Mouse (Mus musculus) Muller cell, postnatal 12 days (primary cell): ENCODE data around the gene Noxa1.
A peak's percentile ranks its signal among the peaks of the same experiment; 100 is the strongest.

Experiments
- DNase-seq: peaks from one replicate; pipeline ENCODE4 v3.0.0-alpha.2; 2015; ENCODE audit errors: inconsistent ontology term

The Noxa1 gene

DNA sequence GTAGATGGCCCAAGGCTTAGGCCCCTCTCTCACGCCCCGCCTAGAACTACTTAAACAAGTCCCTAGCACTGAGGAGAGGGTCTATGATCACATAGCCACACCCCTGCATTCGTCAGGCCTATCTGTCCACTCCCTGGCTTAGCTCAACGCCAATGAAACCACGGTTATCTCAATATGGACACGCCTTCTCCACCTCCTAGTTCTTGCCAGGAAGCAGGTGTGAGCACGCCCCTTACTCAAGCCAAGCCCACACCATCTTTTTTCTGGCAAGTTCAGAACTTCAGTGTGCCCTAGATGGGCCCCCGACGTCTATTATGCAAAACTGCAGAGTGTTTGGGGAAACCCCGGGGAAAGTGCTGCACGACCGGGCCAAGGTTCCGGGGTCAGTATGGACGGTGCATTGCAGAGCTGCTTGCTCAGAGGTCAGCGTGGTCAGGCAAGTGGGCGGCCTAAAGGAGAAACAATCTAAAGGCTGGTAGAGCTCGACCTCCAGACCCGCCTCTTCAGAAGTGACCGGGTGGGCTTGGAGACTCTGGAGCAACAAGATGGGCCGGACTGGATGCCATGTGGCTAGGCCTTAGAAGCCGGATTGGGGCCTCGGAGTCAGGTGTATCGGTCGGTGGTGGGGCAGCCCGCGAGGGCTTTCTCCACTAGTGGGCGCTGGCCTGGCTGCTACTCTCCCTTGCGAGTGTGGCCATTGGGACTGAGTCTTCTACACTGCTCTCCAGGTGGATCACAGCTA lies at the start of gene Noxa1:
TSS of gene Noxa1 (minus strand) at position 41 of the 742 bp plus-strand sequence.
- no peak for DNase-seq

DNA sequence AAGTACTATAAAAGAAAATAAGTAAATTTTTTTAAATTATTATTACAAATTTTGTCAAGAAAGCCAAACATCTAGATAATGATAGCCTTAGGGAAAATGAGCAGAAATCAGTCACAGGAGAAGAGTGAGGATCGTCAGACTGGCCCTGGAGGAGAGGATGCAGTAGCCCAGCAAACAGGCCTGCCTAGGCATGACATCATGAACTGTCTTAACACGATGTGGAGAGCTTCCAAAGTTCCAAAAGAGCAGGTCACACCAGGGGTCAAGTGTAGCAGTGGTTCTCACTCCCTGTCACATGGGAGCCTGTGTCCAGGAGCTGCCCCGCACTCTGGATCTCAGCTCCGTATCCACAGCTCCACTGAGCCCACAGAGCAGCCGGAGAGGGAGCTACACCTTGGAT lies 47.0 kb upstream of the Noxa1 start:
- no peak for DNase-seq

DNA sequence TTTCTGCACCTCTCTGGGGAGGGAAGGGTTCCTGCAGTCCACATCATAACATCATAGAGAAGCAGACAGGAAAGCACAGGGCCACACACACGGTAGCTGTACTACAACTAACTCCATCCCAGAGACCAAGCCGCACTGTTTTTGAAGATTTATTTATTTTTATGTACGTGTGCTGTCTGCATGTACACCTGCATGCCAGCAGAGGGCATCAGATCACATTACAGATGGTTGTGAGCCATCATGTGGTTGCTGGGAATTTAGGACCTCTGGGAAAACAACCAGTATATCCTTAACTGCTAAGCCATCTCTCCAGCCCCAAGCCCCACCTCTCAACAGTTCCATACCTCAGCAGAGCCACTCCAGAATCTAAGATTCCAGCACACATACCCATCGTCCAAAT lies 46.2 kb upstream of the Noxa1 start:
- no peak for DNase-seq

DNA sequence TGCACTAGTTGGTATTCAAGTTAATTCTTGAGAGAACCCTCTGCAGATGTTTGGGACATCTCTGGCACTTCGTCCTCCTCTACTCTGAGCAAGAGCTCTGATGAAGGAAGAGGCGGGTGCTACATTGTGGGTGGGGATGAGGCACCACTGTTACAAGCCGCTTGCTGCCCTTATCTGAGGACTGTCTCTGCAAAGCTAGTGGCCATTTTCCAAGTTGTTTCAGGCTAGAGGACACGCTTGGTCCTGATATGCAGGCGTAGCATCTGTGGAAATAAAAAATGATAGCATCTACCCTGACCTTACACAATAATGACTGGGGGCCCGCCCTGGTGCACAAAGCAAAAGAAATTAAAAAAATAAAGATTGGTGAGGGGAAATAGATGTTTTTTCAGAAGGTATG lies 42.9 kb upstream of the Noxa1 start:
- no peak for DNase-seq

DNA sequence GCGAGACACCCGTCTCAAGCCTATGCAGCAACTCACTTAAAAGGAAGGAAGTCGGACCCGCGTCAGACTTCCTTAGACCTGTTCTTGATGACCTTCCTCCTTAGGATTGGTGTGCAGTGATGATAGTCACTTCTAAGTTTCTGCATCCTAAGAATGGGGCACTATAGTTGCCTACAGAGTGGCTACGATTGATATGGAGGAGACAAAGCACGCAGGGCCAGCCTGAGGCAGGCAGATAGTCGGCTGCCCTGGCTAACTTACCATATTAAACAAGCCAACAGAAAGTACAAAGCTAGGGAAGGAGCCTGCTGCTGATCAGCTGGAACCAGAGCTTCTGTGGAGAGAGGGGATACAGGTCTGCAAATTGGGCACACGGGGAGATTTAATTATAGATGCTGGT lies 36.7 kb upstream of the Noxa1 start:
- no peak for DNase-seq

DNA sequence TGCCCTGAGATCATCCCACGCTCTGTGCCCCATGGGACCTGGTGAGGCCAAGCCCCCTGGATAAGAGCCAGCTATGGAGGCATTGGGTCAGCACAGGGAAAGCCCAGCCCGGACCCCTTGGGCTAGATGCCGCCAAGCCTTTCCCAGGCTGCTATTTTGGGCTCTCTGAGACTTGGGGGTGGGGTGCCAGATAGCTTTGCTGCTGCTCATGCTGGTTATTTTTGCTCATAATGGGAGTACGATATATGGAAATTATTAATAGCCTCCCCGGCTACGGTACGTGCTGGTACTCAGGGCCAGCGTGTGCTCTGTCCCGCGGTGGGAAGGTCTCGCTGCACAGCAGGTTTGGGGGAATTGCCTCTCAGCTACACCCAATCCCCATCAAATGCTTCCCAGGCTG lies 33.1 kb upstream of the Noxa1 start:
- DNase-seq = peak; percentile 37

DNA sequence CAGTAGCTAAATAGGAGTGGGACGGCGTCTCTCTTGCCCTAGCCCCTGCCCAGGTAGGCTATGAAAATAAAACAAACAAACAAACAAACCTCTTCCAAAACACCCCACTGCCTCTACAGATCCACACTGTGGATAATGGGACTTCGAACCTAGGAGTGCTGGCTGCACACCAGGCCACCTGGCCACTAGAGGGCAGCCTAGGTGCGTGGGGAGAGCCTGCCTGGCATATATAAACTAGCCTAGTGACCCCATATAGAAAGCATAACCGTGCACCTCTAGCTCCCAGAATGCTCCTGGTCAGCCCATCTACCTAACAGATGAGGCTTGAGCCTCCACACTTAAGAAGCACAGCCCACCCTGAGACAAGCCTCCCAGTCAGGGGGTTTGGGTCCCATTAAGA lies 32.3 kb upstream of the Noxa1 start:
- peak; percentile 36 for DNase-seq

DNA sequence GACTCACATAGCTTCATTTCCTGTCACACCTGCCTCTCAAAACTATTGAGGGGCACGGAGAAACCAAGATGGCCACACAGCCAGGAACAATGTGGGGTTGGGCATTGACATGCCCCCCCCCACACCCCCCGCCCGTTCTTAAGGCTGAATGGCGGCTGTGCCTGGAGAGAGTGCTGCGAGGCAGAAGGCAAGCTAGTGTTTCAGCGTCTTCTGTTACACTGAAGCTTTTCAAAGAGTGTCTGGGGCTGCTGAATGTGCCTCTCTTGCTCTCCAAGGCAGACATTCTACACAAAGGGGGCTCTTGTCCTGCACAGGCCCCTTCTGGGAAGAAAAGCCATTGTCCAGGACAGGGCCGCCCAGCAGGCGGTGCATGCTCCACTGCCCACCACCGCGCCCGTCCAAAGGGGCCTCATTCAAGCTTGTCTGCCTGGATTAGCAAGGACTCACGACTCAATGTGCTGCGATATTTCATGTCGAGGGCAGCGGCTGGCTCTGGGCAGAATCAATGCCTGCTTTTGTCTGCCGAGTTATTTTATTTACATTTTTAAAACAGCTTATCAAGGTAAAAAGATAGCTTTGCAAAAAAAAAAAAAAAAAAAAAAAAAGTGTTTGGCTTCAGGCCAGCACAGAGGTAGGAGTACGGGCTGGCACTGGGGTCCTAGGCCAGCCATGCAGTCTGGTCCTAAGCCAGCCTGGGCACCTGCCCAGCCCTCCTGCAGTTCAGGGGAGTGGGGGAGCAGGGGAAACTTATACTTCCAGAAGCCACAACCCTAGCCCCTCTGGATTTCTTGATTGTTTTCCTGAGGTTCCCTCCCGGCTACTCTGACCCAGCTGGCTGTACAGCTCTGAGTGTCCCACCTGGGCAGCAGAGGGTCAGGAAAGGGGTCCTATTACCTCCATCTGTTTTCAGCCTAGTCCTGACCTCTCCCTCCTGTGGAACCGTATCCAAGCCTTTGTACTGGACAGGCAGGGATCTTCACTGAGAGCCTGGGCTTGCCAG lies 31.4 kb upstream of the Noxa1 start:
- DNase-seq = peak; percentile 96

DNA sequence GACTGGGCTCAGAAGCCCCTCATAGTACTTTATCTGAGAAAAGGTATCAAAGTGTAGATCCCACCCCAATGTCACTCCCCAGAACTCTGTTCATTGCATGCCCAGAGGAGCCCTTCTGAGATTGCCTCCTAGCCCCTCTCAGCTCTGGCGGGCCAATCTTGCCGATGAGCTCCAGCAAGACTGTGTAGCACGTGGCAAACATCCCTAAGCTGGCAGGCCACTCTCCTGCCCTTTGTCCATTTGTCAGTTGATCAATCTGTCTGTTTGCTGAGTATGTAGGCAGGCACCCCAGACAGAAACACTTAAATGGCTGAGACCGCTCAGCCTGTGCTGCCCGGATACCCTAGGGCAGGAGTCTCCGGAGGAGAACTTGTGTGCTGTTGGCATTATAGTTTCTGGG lies 30.2 kb upstream of the Noxa1 start:
- no peak for DNase-seq

DNA sequence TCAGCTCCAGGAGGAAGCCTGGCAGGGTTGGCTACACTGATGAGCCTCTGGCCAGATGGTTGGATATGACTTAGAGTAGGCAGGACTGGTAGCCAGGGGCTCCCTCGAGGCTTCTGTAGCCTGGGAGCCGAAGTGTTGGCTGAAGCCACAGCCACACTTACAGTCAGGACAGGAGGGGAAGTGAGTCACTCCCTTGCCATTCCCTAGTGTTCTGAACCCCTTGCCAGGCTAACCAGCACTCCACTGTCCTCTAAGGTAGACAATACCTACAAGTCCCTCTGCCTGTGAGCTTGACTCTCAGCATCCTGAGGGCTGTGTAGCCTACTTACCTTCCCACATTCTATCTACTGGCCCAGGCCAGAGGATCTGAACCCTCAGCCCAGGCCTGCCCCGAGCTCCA lies 29.5 kb upstream of the Noxa1 start:
- peak; percentile 32 for DNase-seq

DNA sequence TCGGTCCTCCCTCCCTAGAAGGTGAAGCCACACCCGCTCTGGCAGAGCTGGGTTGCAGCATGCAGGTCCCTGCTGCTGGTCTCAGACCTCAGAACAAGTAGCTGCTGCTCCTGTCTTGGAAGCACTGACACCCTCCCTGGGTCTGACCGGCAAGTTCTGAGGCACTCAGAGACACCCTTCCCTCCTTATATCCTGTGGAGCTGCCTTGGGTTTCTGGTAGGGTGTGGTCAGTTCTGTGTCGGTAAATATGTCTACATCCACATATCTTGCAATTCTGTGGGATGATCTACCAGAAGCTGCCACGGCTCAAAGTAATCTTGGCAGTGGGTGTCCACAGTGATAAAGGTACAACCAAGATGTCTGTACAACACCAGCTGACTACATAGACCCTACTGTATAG lies 28.6 kb upstream of the Noxa1 start:
- no peak for DNase-seq

DNA sequence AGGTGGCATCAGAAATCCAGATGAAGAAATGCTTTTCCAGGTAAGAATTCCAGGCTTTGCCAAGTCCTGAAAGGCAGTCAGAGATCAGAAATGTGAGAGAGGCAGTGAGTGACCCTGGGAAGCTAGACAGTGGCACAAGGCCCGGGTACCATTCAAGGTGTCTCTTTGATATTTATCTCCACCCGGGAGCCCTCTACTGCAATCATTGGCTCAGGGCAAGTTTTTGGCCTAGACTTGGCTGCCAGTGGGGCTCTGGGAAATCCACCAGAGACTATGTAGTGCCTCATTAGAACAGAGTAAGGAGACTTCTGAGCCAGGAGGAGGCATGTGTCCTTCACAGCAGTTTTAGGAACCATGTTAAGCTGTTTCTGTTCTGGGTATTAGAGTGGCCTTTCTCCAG lies 27.7 kb upstream of the Noxa1 start:
- no peak for DNase-seq

DNA sequence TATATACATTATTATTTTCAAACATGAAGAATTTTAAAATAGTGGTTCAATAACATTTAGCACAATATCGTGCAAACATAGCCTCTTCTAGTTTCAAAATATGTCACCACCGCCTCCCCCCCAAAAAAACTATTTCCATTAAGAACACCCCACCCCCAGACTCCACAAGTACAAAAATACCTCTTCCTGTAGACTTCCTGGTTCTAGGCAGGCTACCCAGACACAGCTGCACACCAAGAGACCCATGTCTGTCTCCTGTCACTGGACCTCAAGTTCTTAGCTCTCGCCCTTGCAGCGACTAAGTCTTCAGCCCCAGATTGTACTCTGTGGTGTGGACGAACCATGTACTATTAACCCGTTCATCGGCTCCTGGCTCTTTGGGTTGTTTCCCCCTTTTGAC lies 26.0 kb upstream of the Noxa1 start:
- no peak for DNase-seq

DNA sequence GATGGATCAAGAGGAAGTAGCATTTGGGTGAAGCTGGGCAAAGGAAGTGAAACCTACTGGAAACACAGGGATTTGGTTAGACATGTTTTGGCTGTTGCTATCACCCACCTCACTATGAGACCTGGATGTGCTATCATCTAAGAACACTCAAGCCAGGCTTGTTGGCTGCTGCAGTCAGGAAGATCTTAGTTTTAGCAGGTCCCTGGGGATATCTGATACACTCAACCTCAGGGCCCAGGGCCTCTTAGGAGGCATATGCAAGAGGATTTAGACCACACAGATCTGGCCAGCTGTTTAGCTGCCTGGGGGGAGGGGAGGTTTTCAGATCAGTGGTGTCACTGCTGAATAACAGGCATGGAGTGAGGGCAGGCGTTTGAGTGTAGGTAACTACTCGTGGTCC lies 20.5 kb upstream of the Noxa1 start:
- no peak for DNase-seq

DNA sequence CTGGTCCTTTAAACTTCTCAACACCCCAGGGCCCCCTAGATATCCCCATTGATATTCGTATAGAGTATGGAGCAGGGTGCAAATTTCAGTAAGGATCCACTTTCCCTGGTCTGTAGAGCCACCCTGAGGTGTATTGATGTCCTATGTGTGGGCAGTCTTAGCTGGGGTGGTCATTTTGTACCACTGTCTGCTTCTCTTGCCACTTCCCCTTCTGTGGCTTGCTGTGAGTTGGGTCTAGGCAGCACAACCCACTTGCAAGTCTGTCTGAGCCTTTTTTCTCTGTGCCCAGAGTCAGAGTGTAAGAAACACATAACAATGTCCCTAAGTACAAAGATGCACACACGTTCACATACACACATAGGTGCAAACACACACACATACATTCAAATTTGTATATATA lies 19.4 kb upstream of the Noxa1 start:
- DNase-seq = no peak

DNA sequence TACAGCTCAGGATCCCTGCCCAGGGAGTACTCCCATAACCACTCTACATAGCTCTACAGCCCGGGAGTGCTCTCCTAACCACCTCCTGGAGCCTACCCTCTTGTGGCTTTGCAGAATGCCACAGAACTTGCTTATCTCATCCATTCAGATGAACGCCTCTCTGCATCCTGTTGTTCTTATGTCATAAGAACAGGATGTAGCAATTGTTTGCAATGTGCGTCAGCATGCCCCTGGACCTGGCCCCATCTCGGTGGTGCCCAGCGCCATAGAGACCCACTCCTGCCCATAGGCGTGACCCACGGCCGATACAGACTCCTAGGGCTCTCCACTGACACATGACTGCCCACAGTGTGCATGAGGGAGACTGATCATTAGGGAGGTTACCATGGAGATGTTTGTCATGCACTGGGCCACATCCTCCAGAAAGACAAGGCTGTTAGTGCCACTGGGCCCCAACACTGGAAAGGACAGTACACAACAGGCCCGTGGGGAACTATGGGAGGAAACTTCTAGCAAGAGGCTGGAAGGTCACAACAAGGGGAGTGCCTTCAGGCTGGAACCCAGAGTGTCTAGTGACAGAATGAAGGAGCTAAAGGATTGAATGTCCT lies 16.3 kb upstream of the Noxa1 start:
- DNase-seq = peak; percentile 32

DNA sequence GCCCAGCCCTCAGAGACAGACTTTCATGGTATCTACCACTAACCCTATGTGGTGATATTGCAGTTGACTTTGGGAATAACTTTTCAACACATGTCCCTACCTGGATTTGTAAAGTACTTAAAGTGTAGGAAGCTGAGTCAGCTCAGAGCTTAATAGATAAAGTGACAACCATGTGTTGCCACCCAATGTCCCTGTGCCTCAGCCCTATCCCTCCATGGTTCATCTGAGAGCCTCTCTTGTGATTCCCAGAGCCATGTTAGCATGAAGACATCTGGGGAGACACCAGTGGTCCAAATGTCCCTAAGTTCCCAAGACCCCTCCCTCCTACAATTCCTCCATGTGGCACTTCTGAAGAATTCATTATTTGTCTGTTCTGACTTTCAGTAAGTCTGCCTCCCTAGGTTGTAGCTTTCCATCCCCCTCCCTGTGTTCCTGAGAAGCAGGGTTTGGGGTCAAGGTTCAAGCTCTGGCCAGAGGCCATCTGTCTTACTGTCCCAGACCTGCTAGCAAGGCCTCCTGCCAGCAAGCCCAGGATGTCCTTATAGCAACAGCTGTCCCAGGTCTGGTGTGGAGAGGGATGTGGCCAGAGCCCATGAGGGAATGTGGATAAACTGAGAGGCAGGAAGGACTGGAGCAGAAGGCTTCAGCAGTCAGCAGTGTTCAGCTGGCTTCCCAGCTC lies 15.7 kb upstream of the Noxa1 start:
- no peak for DNase-seq

DNA sequence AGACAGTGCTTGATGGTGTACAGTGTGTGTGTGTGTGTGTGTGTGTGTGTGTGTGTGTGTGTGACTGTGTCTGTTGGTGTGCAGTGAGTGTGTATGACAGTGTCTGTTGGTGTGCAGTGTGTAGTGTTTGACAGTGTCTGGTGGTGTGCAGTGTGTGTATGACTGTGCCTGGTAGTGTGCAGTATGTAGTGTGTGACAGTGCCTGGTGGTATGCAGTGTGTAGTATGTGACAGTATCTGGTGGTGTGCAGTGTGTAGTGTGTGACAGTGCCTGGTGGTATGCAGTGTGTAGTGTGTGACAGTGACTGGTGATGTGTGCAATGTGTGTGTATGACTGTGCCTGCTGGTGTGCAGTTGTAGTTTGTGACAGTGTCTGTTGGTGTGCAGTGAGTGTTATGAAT lies 14.5 kb upstream of the Noxa1 start:
- DNase-seq = no peak

DNA sequence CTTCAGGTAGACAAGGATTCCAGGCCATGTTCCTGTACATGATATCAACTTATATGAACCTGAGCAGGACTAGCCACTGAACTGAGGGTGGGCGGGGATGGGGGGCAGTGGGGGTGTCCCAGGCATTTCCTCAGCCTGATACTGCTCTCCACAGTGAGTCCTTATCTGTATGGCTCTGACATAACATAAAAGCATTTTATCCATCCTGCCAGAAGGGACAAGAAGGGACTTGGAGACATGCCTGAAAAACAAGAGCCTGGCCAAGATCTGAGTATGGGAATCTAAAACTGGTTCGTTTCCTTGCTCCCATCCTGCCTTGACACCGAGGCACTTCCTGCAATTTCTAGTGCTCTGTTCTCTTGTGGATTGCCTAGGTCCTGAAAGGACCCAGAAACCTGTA lies 11.1 kb upstream of the Noxa1 start:
- no peak for DNase-seq

DNA sequence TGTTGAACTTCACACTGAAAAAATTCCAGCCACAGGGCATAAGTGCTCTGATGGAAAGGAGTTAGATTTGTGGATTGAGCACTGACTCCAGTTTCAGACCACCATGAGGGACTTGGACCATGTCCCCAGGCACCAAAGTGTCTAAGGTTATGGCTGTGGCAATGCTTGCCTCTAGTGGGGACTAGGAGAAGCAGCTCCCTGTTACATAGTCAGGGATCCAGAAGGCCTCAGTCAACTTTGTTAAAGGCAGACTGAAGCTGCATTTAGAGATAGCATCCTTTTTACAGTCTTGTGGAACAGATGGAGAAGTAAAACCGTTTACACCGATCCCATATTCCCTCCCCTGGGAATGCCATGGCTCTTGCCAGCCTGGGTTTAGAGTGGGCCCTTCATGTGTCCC lies 9.2 kb upstream of the Noxa1 start:
- no peak for DNase-seq

DNA sequence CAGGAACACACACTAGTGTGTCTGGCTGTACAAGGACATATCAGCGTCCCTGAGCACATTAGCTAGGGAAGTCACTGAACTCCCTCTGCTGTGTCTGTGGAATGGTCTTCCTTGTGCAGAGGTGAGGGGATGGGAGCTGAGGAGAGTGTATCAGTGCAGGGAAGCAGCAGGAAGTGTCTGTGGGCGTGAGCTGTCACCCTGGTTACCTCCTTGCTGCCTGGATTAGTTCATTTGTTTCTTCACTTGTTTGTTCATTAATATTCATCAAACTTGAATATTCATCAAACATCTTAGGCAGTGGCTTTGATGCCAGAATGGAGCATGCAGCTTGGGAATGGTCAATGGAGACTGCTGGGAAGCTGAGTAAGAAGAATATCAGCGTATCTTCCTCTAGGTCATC lies 4.8 kb upstream of the Noxa1 start:
- DNase-seq = no peak

DNA sequence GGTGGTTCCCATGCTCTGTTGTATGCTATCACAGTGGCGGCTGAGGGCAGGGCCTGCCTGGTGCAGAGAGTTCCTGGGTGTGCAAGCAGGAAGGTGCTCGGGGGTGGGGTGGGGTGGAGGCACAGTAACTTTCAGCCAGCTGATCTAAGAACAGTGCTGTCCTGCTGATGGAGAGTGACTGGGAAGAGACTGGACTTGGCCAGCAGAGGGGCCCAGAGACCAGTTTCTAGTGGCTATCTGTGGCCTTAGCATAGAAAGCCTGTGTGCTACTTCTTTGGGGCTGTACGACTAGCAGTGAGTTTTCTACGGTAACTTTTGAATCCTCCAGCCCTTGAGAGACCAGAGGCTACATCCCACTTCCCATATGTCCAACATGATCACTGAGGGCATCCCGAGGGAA lies 4.0 kb upstream of the Noxa1 start:
- peak; percentile 56 for DNase-seq
